Mouse (Mus musculus) spleen, adult 2 months (tissue): ENCODE measurements at regions not wholly inside any gene's neighbourhood (a gene's known extent, or its start where the extent isn't known, plus 50 kb on each side); places are given as distances from the start of the nearest gene placed in this dataset.

Experiments
- CTCF ChIP-seq: fragments of 200-500 bp; IDR thresholded peaks from 2 replicates; pipeline ENCODE4 v1.5.1; 2011; ENCODE audit warnings: mild to moderate bottlenecking, inconsistent platforms; ENCODE audit not compliant: insufficient read depth, insufficient read length, insufficient replicate concordance; ENCODE audit errors: extremely low read depth
- POLR2A ChIP-seq: fragments of 200-500 bp; IDR thresholded peaks from 2 replicates; pipeline ENCODE4 v1.6.1; 2011; ENCODE audit warnings: low read depth, low read length, inconsistent platforms

GRCm38 (mm10) chr6:66168913-66169312, 216.5 kb downstream of the 4930544G11Rik start:
- TF ChIP-seq CTCF (no peak), POLR2A (no peak)
